Mouse (Mus musculus): ENCODE measurements at regions not wholly inside any gene's neighbourhood (a gene's known extent, or its start where the extent isn't known, plus 50 kb on each side); places are given as distances from the start of the nearest gene placed in this dataset.
A peak's percentile ranks its signal among the peaks of the same experiment; 100 is the strongest.

GRCm38 (mm10) chr7:88544393-88544792 lies 114.3 kb downstream of the Rab38 start:
- ATAC-seq (ENCODE audit: poor library complexity, severe bottlenecking) = peak; percentile 73

GRCm38 (mm10) chr7:88544976-88545654 lies 115.0 kb downstream of the Rab38 start:
- ATAC-seq (ENCODE audit: poor library complexity, severe bottlenecking) = no peak

- ATAC-seq (ENCODE audit: poor library complexity, severe bottlenecking) = no peak
Measured at GRCm38 (mm10) chr7:88575073-88575472, 145.0 kb downstream of the Rab38 start.

- ATAC-seq (ENCODE audit: poor library complexity, severe bottlenecking) = no peak
Measured at GRCm38 (mm10) chr7:88600781-88601180, 170.7 kb downstream of the Rab38 start.

Data from megakaryocyte, adult 5-6 weeks (primary cell).